Mouse (Mus musculus) urinary bladder, postnatal 36 days (tissue): ENCODE results near the gene Klf2.
A peak's percentile ranks its signal among the peaks of the same experiment; 100 is the strongest.

Experiments used
- DNase-seq, 2 experiments: peaks; one replicate each; pipeline ENCODE4 v3.0.0; 2022; ENCODE audit warnings: low spot score in 2 of 2, mixed read lengths in 1 of 2

Gene Klf2

DNA sequence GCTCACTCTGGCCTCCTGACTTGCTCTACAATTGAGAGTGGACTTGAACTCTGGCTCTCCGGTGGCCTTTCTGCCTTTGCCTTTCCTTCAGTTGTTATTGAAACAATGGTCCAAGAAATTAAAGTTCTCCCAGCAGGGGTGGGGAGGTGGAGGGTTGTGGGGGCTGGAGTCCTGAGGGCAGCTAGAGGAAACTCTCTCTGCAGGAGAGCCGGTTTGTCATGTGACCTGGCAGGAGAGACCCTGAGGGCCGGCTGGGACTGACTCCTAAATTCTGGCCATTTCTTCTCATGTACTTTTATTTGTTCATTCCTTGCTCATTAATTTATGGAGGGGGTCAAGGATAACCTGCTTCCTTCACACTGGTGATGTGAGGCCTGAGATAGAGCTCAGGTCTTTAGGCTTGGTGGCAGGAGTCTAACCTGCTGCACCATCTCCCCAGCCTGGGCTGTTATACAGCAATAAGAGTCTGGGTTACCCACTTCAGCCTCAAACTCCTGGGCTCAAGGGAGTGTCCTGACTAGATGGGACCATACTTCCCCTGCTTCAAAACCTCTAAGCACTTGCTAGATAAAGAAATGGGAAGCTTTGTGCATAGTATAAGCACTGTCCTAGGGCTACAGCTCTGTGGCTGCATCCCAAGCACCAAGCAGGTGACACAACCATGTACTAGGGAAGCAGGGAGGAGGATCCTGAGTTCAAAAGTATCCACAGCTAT lies 14.8 kb downstream of the Klf2 start:
- no peak for DNase-seq

DNA sequence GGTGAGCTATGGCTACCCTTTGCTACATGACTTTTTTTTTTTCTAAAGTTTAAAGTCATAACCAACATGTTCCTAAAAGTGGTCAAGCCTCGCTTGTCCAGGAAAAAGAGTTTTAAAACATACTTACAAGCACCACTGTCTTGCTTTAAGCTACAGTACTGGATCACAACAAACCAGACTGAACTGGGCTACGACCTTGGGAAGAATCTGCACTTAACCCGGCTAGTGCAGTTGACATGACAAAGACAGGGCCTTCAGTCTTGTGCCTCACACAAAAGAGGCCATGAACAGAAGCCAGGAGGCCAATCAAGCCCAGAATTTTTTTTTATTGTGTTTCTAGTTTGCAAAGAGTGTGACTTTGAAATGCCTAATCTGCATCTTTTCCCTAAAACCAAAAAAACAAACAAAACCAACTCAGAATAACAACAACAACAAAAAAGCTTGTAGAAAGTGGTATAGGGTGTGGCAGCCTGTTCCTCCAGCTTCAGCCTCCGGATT lies 15.4 kb downstream of the Klf2 start:
- no peak for DNase-seq

DNA sequence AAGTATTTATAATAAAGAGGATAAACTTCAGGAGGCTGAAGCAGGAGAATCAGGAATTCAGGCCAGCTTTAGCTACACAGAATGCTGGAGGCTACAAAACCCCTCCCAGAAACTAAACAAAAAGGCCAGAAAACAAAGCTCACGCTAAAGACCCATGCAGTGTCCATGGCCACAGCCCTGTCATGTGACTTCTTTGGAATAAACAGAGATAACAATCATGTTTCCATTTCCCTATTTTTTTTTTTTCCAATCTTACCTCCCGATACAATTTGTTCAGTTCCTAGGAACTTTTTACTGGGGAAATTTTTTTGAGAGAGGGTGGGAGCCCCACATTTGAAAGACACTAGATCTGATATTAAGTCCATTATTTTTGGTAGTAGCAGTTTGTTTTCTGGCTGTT lies 17.4 kb downstream of the Klf2 start:
- no peak for DNase-seq

DNA sequence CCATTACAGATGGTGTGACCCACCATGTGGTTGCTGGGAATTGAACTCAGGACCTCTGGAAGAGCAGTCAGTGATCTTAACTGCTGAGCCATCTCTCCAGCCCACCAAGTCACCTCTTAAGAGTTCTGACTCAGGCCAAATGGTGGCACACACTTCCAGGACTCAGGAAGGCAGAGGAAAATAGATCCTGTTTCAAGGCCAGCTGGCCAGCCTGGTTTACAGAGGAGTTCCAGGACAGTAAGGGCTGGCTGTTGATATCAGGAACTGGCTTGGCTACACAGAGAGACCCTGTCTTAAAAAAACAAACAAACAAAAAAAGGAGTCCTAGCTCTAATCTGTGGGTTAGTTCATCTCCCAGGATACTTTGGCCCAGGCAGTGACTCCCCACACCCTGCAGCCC lies 18.2 kb downstream of the Klf2 start:
- DNase-seq, result no peak

DNA sequence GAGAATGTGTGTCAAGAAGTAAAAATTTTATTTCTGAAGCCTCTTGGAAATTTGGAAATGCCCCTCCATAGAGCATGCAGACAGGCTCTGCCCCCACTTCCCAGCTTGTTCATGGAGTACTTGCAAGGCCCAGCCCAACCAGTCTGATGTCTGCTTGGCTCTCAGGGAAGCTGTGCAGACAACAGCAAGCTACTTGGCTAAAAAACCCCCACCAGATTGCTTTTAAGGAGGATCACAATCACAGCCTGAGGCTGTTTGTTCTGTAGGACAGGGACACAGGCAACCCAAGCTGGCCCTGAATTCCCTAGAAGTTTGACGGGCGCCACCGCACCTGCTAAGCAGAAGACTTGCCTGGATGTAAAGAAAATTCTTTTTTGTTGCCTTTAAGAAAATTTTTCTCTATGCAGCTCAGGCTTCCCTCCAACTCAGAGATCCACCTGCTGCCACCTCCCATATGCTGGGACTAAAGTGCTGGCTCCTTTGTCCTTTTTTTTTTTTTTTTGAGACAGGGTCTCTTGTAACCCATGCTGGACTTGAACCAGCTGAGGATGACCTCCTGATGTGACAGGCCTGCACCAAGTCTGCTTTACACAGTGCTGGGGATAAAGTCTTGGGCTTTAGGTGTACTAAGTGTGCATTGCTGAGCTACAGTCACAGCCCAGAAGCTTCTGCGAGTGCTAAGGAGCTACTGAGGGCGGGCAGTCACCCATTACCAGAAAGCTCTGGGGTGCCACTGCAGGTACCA lies 23.9 kb downstream of the Klf2 start:
- DNase-seq, result no peak

DNA sequence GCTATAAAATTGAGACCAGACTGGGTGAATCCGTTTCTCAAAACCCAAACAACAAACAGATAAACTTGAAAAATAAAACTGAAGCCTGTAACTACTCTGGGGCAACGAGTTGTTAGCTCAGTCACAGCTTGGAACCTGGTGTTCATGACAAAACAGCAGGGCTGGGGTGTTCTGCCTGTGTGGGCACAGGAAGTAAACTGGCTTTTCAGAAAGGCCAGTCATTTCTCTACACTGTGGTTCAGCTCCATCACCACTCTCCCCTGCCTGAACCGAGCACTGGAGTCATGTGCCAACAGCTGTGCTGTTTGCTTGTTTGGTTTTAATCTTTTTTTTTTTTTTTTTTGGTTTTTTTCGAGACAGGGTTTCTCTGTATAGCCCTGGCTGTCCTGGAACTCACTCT lies 24.9 kb downstream of the Klf2 start:
- DNase-seq, result no peak

DNA sequence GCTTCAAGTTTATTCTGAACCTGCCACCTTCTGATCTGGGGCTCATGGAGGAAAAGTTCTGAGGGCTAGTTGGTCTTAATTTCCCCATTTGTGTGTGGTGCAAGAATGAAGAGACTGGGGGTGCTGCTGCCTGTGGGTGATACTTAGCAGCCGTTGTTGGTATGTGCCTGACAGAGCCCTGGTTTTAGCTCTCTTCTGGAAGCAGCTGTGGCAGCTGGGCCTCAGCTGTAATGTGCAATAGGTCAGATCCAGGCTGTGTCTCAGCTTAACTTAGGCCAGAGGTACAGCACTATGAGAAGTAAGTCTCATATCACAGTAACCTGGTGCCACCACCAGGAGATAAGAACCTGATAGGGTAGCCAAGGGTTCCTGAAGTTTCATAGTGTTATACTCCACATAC lies 28.7 kb downstream of the Klf2 start:
- DNase-seq, result no peak

DNA sequence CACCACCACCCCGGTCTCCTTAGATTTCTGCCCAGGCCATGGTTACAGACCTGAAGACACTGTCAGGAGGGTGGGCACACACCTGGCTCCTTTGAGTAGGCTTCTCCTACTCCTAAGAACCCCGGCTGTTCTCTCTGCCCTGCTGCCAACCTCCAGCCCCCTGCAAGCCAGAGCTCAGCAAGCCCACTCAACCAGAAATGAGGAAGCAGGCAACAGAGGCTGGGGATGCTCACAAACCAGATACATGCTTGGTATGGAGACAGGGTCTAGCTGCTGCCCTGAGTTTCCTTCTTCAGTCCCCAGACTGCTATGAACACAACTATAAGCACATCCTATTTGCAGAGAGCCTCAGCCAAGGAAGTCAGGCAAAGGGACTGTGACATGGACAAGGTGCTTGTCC lies 29.3 kb downstream of the Klf2 start:
- DNase-seq, result no peak

DNA sequence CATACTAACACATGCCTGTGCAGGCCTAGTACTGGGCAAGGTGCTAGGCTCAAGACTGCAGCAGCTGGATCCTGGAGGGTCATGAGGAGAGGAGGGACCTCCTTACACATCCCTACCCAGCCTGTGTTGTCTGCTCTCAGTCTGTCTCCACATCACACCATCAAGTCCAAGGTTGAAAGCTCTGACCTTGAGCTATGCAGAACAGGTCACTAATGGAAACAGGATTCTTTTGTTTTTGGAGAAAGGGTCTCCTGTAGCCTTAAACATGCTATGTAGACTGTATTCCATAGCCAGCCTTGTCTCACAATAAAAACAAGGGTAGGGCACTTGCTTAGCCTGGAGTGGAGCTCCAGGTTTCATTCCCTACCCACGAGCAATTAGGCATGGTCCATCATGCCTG lies 30.1 kb downstream of the Klf2 start:
- DNase-seq, result no peak

DNA sequence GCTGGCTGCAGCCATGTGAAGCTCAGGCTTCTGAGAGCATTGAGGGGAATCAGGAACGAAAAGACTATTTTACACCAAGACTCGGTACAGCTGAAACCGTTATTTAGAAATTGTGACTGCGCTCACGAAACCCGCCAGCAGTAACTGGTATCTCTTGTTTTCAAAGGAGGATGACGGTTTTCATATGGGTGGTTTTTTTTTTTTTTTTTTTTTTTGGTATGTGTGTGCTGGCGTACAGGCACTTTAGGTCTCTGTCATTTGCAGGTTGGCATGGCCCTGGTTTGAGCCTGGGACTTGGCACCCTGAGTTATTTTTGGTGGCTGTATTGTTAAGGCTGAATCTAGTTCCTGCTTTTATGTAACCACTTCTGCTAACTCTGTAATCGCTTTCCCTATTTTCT lies 31.0 kb downstream of the Klf2 start:
- DNase-seq, result no peak

DNA sequence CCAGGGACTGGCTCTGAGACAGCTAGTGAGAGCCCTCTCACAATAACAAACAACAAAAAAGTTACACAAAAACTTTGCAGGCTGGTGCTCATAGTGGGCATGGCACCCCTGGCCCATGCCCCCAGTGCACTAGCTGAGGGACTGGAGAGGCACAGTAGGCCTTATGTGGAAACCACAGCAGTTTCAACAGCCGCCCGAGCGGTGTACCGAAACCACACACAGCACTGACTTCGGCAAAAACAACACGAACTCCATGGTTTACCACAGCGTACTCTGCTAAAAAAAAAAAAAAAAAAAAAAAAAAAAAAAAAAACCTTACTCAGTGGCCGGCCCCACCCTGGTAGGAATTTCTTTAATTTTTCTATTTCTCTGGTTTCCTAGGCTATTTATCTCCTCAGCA lies 31.9 kb downstream of the Klf2 start:
- no peak for DNase-seq

DNA sequence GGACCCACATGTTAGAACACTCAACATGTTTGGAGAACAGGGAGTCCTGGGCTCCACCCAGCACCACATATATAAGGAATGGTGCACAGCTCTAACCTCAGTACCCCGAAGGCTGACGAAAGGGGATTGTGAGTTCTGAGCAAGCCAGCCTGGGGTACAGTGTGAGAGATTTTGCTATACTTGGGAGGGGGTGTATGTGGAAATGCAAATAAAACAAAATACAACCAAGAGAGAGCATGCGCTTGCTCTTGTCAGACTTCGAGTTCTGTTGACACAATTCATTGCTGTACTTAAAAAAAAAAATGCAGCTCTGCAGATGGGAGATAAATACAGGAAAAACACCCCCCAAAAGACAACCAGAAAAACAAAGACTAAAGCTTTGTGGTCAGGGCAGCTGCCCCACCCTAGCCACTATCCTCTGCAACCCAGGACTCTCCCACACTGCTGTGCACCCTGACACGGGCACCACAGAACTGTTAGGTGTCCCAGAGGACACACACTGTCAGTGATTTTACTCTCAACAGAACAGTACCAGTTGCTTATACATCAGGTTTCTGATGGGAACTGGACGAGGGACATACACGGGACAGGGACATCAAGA lies 32.7 kb downstream of the Klf2 start:
- DNase-seq, result no peak

DNA sequence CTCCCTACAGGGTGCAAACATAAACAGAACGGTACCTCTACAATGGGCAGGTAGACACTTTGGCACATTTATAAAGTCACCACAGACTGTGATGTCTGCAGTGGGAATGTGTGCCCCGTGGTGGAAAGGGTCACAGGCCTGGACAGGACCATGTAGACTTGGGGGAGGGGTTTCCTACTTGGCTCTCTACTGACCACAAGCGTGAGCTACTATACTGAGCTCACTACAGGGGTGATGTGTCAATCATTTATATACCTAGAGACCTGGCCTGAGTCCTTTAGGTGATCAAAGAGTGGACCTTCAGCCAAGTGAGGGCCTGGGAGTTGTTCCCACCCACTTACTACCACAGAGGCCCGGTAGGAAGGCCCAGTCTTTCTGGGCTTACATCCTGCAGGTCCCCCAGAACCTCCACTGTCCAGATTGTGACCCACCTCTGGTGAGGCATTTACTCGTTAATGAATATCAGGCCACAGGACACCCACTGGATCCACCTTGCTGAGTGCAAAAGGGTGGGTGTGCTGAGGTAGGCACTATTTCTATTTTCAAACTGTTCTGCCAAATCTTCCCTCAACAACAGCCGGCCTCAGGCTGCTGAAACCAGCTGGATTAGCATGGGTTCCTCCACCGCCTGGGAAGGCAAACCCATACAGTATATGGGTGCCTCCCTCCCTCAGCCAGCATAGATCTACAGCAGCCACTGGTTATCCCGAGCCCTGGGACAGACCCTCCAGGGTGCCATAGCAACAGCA lies 34.3 kb downstream of the Klf2 start:
- no peak for DNase-seq

DNA sequence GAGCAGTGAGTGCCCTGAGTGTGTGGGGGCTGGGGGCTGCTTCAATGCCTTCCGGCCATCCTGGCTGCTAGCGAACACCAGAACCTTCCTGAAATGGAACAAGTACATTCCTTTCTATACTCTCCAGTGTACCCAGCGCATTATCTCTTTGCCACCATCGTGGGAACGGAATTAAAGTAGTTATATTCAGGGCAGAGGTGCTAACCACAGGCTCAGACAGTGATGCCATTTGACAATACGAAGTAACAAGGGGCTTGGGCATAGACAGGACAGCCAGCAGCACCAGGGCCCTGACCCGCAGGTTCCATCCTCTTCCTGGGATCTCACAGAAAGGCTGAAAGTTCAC lies 34.8 kb downstream of the Klf2 start:
- no peak for DNase-seq

DNA sequence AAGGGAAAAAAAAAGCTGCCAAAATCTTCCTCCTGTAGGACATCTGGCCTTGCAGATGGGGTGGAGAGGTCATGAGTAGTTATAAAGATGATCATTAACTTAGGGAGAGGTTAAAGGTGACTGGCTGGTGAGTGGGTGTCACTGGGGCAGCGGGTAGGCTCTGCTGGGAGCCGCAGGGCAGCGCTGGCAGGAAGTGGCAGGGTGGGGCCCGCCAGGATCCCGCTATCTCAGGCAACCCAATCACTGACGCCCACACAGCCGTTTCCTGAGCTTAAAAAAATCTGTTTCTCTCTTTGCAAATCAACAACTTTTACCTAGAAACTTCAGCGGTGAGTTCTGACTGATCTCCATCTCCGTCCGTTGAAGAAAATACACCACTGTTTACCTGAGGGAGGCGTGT lies 35.4 kb downstream of the Klf2 start:
- DNase-seq, result peak in 1 of 2 experiments; percentile 26

DNA sequence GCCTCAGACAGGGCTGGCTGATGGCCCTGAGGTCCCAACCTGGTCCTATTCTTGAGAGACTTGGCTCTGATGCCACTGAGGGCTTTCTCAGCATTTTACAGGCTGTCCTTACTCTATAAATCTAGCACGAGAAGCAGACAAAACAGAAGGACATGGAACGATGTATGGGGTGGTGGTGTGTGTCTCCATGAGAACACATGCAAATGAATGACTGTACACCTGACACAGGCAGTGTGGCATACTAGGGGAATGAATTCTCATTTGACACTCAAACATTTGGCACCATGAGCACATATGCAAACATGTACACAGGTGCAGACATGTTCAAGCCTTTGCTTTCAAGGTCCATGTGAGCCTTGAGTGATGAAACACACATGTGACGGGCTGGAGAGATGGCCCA lies 37.8 kb downstream of the Klf2 start:
- no peak for DNase-seq

DNA sequence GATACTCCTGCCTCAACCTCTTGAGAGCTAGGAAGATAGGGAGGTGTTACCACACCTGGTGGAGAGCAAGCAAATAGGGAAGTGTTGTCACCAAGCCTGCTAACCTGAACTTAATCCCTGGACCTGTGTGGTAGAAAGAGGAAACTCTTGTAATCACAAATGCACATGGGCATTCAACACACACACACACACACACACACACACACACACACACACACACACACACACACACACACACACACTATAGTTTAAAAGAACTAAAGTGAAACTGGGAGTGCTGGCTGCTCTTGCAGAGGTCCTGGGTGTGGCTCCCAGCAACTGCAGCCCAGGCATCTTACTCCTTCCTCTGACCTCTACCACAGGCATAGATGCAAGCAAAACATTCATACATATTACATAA lies 41.3 kb downstream of the Klf2 start:
- DNase-seq, result no peak

DNA sequence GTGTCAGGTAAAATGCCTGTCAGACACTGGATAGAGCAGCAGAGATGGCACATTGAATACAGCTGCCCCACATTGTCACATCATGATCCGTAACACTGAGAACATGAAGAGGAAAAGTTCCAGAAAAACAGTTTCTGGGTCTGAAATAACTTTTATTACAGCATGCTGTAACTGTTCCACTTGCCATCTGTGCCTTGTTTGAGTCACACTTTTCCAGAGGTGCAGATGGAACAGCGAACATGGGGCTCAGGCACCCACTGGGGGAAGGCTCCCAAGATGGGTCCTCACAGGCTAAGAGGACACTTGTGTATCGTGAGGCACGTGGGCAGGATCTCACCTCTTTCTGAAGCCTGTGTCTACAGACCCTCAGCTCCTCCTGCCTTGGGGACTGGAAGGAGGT lies 43.9 kb downstream of the Klf2 start:
- no peak for DNase-seq

DNA sequence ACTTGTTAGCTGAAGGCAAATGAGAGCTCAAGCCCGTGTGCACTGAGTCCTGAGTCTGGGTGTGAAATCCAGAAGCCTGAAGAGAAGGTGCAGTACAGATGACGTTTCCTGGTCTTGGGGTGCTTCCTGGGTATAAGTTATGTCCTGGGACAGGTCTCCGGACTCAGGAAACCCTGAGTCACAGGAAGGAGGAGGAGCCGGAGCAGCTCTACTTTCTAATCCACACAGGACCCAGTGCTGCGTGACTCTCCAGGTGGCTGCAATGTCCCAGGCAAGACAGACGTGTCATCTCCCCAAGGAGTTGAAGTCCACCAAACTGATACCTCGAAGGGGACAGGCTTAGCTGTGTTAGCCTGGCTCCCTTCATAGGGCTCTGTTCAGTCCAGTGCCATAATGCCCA lies 44.6 kb downstream of the Klf2 start:
- no peak for DNase-seq

DNA sequence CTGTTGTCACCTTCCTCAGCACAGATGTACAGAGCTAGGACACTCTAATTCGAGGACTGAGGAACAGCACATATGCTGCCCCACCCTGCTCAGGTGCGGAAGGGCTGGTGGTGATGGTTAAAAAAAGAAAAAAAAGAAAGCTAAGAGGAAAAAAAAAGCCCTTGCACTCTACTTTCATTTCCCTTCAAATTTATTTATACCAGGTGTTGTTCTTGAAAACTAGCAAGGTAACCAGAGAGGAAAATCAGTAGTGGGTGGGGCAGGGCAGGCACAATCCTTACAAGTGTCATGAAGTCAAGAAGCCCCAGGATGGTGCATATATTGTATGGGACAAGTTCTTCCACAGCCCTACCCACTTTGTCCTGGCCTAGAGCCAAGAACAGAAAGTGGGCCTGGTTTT lies 46.2 kb downstream of the Klf2 start:
- no peak for DNase-seq

DNA sequence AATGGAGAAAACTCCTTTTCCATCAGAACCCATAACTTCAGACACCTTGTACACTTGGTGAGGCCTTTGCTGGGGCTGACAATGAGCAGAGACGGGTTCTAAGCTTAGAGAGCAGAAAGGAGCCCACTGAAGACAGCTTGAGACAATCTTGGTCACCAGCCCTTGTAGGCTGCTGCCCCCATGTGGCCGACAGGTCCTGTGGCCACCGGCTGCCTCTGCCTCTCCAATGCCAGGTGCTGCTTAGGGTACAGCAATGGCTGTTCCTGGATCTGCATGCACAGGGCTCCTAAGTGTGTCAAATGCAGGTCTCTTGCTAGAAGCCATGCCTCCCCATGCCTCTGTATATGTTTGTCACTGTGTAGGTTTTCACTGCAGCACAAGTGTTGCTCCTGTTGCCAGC lies 47.0 kb downstream of the Klf2 start:
- DNase-seq, result peak; percentile 58 to 73

DNA sequence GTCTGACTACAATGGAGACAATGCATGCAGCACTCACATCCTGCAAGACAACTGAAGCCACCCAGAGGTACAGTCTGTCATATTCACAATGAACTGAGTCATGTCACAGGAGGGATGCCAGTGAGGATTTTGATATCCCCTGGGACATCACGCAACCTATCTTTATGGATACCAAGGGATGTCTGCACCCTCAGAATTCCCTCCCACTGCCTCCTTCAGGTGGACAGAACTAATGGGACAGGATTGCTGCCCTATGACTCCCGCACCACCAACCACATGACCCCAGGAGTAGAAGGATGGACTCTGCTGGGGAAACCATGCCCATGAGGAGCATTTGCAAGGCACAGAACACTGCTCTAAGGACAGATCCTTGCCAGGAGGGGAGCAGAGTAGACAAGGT lies 47.6 kb downstream of the Klf2 start:
- DNase-seq, result no peak
